Mouse (Mus musculus): ENCODE results near the gene Scamp5. TPM values are rescaled to one million over a fixed set of nuclear protein-coding genes. Genes with fewer than 3 reads are reported as not detected.

Scamp5 gene
- polyA plus RNA-seq (2014; fragmentation: Illumina TruSeq; extraction: RNeasy Lipid Tissue Mini Kit (QIAGEN cat#74804); ENCODE audit: low read depth, low replicate concordance) = 3.3 TPM

DNA sequence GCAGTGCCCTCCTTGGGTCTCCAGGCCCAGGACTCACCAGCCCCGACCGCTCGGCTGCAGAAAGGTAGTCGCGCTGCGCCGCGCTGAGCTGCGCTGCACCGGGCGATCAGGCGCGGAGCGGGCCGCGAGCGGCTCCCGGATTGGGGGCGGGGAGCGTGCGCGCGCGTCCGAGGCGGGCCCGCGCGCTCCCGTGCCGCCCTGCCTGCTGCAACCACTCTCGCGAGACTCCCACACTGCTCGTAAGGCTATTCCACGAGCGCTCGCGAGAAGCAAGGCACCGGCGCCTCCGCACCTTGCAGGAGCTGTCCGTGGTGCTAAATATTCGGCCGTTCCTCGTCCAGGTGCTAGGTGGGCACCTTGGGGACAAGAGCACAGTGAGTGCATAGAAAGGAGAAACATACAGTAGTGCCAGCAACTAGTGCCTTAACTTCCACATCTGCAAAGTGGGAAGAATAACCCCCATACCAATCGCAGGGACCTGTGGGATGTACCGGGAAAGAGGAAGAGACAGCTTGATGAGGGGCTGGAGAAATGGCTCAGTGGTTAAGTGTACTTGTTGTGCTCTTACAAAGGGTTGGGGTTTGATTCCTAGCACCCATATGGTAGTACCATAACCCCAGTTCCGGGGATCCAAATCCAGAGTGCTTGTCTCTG is at the start of gene Scamp5:
Scamp5 (minus strand) TSS at position 165 of the 654 bp plus-strand sequence.

DNA sequence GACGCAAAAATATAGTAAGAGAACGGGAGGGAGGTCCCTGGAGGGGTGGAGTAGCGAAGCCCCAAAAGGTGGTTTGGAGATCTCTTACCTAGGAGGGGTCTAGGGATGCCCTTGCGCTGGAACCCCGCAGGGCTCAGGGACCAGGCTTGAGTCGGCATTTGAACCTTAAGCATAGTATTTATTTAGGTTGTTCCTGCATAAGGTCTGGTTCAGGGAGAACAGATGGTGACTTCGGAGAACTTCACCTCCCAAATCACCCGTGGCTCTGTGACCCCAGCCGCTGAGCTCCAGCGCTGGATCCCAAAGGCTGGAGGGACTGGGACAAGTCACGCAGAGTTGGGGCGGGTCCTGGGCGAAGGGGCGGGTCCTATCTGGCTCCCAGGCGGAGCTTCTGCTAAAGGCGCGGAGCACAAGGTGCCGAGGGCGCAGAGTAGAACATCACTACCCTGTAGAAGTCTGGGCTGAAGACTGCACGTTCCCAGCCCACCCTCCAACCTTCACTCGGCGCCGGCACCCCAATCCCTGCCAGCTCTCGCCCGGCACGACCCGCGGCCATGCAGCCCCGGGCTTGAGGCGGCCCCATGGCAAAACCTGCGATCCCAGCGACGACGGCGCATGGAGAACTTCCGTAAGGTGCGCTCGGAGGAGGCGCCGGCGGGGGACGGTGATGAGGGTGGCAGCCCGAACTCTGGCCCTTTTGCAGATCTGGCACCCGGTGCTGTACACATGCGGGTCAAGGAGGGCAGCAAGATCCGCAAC is 35.9 kb upstream of the Scamp5 start, which contains the start of gene Rpp25:
Rpp25 (plus strand) TSS at position 405 of the 759 bp plus-strand sequence.

DNA sequence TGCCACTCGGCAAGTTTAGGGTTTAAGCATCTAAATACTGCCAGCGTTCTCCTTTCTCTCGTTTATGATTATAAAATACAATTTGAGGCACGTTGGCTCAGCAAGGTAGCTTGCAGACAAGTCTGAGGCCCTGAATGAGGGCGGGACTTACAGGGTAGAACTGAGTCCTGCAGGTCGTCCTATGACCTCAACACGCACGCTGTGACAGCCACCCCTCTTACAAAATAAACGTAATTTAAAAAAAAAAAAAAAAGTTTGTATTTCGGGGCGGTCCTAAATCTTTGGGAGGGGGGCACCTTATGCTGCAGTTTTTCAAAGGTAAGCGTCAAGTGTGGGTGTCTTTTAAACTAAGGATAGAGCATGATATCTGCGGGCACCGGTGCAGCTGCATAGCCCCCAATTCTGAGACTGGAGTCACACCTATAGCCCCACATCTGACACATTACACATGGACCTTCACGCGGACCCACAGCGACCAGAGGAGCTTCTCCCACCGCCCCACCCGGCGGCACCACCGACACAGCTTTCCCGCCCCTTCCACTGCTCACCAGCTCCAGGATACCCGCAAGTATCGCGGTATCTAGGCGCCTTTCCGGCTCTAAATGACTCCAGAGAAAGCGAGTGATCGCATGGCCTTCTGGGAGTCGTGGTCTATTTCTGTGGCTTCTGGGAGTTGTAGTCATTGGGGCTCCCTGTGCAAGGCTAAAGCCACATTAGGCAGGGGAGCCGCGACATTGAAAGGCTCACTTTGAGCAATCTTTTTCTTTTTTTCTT is 28.2 kb downstream of the Scamp5 start, which contains the start of gene Ppcdc:
Ppcdc (minus strand) TSS at position 603 of the 774 bp plus-strand sequence.

Other genes with a start within 250 kb of the Scamp5 start
- gene Trcg1, start 231.5 kb downstream of the Scamp5 start, polyA plus RNA-seq (2014; fragmentation: Illumina TruSeq; extraction: RNeasy Lipid Tissue Mini Kit (QIAGEN cat#74804); ENCODE audit: low read depth, low replicate concordance) = not detected
- 0.40 TPM for gene 1700017B05Rik, start 205.4 kb downstream of the Scamp5 start, polyA plus RNA-seq (2014; fragmentation: Illumina TruSeq; extraction: RNeasy Lipid Tissue Mini Kit (QIAGEN cat#74804); ENCODE audit: low read depth, low replicate concordance)
- gene Ppcdc, start 27.9 kb downstream of the Scamp5 start, polyA plus RNA-seq (2014; fragmentation: Illumina TruSeq; extraction: RNeasy Lipid Tissue Mini Kit (QIAGEN cat#74804); ENCODE audit: low read depth, low replicate concordance) = 10.6 TPM
- gene Rpp25, start 36.0 kb upstream of the Scamp5 start, polyA plus RNA-seq (2014; fragmentation: Illumina TruSeq; extraction: RNeasy Lipid Tissue Mini Kit (QIAGEN cat#74804); ENCODE audit: low read depth, low replicate concordance) = not detected
- 732 TPM for gene Cox5a, start 53.2 kb upstream of the Scamp5 start, polyA plus RNA-seq (2014; fragmentation: Illumina TruSeq; extraction: RNeasy Lipid Tissue Mini Kit (QIAGEN cat#74804); ENCODE audit: low read depth, low replicate concordance)
- gene Fam219b, start 69.5 kb upstream of the Scamp5 start, polyA plus RNA-seq (2014; fragmentation: Illumina TruSeq; extraction: RNeasy Lipid Tissue Mini Kit (QIAGEN cat#74804); ENCODE audit: low read depth, low replicate concordance) = 2.8 TPM
- 4.0 TPM for gene Mpi, start 84.7 kb upstream of the Scamp5 start, polyA plus RNA-seq (2014; fragmentation: Illumina TruSeq; extraction: RNeasy Lipid Tissue Mini Kit (QIAGEN cat#74804); ENCODE audit: low read depth, low replicate concordance)
- 4.7 TPM for gene Scamp2, start 92.9 kb upstream of the Scamp5 start, polyA plus RNA-seq (2014; fragmentation: Illumina TruSeq; extraction: RNeasy Lipid Tissue Mini Kit (QIAGEN cat#74804); ENCODE audit: low read depth, low replicate concordance)
- 2.8 TPM for gene Ulk3, start 121.4 kb upstream of the Scamp5 start, polyA plus RNA-seq (2014; fragmentation: Illumina TruSeq; extraction: RNeasy Lipid Tissue Mini Kit (QIAGEN cat#74804); ENCODE audit: low read depth, low replicate concordance)
- gene Cplx3, start 138.2 kb upstream of the Scamp5 start, polyA plus RNA-seq (2014; fragmentation: Illumina TruSeq; extraction: RNeasy Lipid Tissue Mini Kit (QIAGEN cat#74804); ENCODE audit: low read depth, low replicate concordance) = not detected
- not detected for gene Lman1l, start 152.7 kb upstream of the Scamp5 start, polyA plus RNA-seq (2014; fragmentation: Illumina TruSeq; extraction: RNeasy Lipid Tissue Mini Kit (QIAGEN cat#74804); ENCODE audit: low read depth, low replicate concordance)
- gene Csk, start 185.6 kb upstream of the Scamp5 start, polyA plus RNA-seq (2014; fragmentation: Illumina TruSeq; extraction: RNeasy Lipid Tissue Mini Kit (QIAGEN cat#74804); ENCODE audit: low read depth, low replicate concordance) = 4.0 TPM
- gene Cyp1a2, start 215.6 kb upstream of the Scamp5 start, polyA plus RNA-seq (2014; fragmentation: Illumina TruSeq; extraction: RNeasy Lipid Tissue Mini Kit (QIAGEN cat#74804); ENCODE audit: low read depth, low replicate concordance) = 231 TPM
- gene Cyp1a1, start 219.9 kb upstream of the Scamp5 start, polyA plus RNA-seq (2014; fragmentation: Illumina TruSeq; extraction: RNeasy Lipid Tissue Mini Kit (QIAGEN cat#74804); ENCODE audit: low read depth, low replicate concordance) = 0.74 TPM
- gene Edc3, start 240.5 kb upstream of the Scamp5 start, polyA plus RNA-seq (2014; fragmentation: Illumina TruSeq; extraction: RNeasy Lipid Tissue Mini Kit (QIAGEN cat#74804); ENCODE audit: low read depth, low replicate concordance) = 2.6 TPM